Mouse (Mus musculus) embryonic facial prominence, embryonic 12.5 days (tissue): ENCODE measurements around the gene Tdpoz5. TPM values are rescaled to one million over a fixed set of nuclear protein-coding genes. Genes with fewer than 3 reads are reported as not detected.
"Not testable (repeated sequence)": the region's sequence is repeated elsewhere in the genome, so short reads cannot be mapped to it uniquely, and the experiment has no call there.

Experiments used
- ATAC-seq: fragments of 200-750 bp; cut with Nextera tagmentation; 2 replicates; pipeline ENCODE4 v1.8.0; 2017; ENCODE audit not compliant: insufficient number of reproducible peaks, insufficient read depth, low FRiP score, low TSS enrichment
- H3K27ac ChIP-seq: fragments of 300-500 bp; sonication (generic); 2 replicates; pipeline ENCODE4 v1.5.1; 2016; ENCODE audit warnings: mild to moderate bottlenecking
- H3K27me3 ChIP-seq: fragments of 300-500 bp; sonication (generic); 2 replicates; pipeline ENCODE4 v1.6.1; 2016; ENCODE audit warnings: mild to moderate bottlenecking, moderate library complexity
- H3K36me3 ChIP-seq: fragments of 300-500 bp; sonication (generic); 2 replicates; pipeline ENCODE4 v1.6.1; 2016; ENCODE audit warnings: mild to moderate bottlenecking
- H3K4me1 ChIP-seq: fragments of 300-500 bp; sonication (generic); 2 replicates; pipeline ENCODE4 v1.6.1; 2016
- H3K4me2 ChIP-seq: fragments of 300-500 bp; sonication (generic); replicated peaks from 2 replicates; pipeline ENCODE4 v1.6.1; 2016; ENCODE audit warnings: mild to moderate bottlenecking, moderate library complexity
- H3K4me3 ChIP-seq: fragments of 300-500 bp; sonication (generic); 2 replicates; pipeline ENCODE4 v1.5.1; 2016; ENCODE audit warnings: mild to moderate bottlenecking
- H3K9ac ChIP-seq: fragments of 300-500 bp; sonication (generic); 2 replicates; pipeline ENCODE4 v1.6.1; 2016; ENCODE audit warnings: mild to moderate bottlenecking, moderate library complexity
- H3K9me3 ChIP-seq: fragments of 300-500 bp; sonication (generic); 2 replicates; pipeline ENCODE4 v1.6.1; 2016; ENCODE audit warnings: mild to moderate bottlenecking, moderate library complexity
- WGBS: fragments of 180-500 bp; shearing (Covaris S2); methylation state at CpG from one replicate; pipeline ENCODE4 v1.1.7; 2016; 5-methylcytosine and 5-hydroxymethylcytosine counted together
- polyA plus RNA-seq: library from polyadenylated mRNA; unstranded; fragments of >200 nt; fragmentation: Nextera tagmentation; extraction: Ambion mirVana; gene quantifications from 2 replicates; pipeline ENCODE4 v1.2.1, GENCODE M21; 2016

Tdpoz5 gene
- not detected in 2 replicates for polyA plus RNA-seq

DNA sequence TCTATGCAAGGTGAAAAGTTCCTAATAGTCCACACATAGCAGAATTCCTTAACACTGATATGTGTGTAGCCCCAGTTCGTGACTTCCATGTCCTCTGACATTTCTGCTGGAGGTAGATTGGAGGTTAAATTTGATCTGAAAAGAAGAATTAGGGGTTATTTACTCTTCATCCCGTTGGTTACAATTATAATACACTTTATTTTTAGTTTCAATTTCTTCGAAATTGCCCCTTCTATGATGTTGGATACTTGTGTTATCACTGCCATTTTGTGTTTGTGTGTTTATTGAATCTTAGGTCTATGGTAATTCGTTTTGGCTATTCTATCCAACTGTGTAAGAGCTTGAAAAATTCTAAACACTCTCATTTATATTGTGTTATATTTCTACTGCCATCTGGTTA, at the start of gene Tdpoz5:
Tdpoz5 (minus strand) TSS at position 101 of the 400 bp plus-strand sequence.
- 84% methylated on average over 2 of the region's 4 CpGs for WGBS
- H3K4me1 ChIP-seq, H3K4me3 ChIP-seq, H3K9me3 ChIP-seq, H3K27ac ChIP-seq, ATAC-seq, H3K9ac ChIP-seq, H3K4me2 ChIP-seq, H3K27me3 ChIP-seq, H3K36me3 ChIP-seq: not testable (repeated sequence)

DNA sequence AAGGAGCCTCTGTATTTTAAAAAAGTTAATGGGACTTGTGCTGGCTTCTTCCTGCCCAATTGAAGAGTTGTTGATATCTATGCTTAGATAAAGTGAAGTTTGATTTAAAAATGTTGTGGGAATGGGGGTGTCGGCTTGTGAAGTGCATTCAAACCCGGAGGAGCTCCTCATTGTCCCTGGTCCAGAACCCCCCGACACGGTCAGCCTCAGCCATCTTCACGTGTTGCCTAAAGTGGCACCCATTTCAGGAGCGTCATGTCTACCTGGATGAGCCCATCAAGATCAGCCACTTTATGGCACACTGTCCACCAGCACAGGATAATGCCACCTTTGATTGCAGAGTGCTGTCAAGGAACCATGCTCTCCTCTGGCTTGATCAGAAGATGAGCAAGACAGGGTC, 7.8 kb upstream of the Tdpoz5 start:
- H3K27me3 ChIP-seq = not testable (repeated sequence)

DNA sequence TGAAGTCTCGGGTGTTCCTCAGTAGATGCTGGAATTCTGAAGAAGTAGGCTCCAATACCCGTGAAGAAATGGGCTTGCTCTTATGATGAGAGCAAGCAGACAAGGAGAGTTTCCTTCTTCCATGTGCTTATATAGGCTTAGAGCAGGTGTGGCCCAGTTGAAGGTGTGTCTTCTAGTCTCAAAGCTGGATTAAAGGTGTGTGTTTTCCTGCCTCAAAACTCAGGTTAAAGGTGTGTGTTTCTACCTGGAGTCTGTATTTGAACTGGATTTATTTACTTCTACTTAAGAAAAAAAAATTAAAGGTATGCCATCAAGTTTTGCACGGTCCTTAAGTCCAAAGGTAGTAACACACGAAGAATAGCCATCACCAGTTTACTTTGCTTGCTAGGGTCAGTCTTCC, 17.7 kb downstream of the Tdpoz5 start, which contains the start of gene Gm9117:
Gm9117 (minus strand) TSS at position 101 of the 400 bp plus-strand sequence.
- H3K4me1 ChIP-seq, H3K27ac ChIP-seq, H3K27me3 ChIP-seq, H3K36me3 ChIP-seq, H3K9ac ChIP-seq, H3K9me3 ChIP-seq, H3K4me2 ChIP-seq, H3K4me3 ChIP-seq, ATAC-seq: not testable (repeated sequence)
- WGBS = 79% methylated on average over 4 of the region's 4 CpGs

More for the DNA sequence above, 7.8 kb upstream of the Tdpoz5 start:
- H3K9me3 ChIP-seq, H3K4me2 ChIP-seq, H3K36me3 ChIP-seq, H3K4me1 ChIP-seq, H3K4me3 ChIP-seq, H3K9ac ChIP-seq, H3K27ac ChIP-seq, ATAC-seq: not testable (repeated sequence)
- WGBS = 94% methylated on average over 6 of the region's 6 CpGs

DNA sequence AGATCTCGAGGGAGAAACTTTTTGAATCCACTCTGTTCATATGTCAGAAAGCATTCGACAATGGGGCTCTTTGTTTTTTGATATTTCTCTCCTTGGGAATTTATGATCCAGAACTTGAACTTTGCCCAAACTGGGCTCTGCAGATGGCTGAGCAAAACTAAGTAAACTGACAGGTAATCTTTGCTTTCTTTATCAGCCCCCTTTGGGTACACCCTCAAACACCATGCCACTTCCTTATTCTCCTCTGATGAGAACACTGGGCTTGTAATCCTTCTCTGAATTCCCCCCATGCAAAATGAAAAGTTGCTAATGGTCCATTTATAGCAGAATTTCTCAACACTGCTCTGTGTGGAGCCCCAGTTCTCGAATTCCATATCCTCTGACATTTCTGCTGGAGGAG, 22.7 kb downstream of the Tdpoz5 start:
- H3K4me2 ChIP-seq, H3K9me3 ChIP-seq, H3K36me3 ChIP-seq, H3K4me3 ChIP-seq, H3K4me1 ChIP-seq, ATAC-seq, H3K9ac ChIP-seq, H3K27me3 ChIP-seq, H3K27ac ChIP-seq: not testable (repeated sequence)
- 56% methylated on average over 1 of the region's 3 CpGs for WGBS

Other genes starting within 250 kb of the Tdpoz5 start
- gene Gm5773, start 188.3 kb downstream of the Tdpoz5 start, polyA plus RNA-seq = not detected in 2 replicates
- not detected in 2 replicates for gene Tdpoz4, start 164.9 kb downstream of the Tdpoz5 start, polyA plus RNA-seq
- gene Tdpoz3, start 135.3 kb downstream of the Tdpoz5 start, polyA plus RNA-seq = not detected in 2 replicates
- gene Gm9117, start 17.8 kb downstream of the Tdpoz5 start, polyA plus RNA-seq = not detected in 2 replicates
- gene Gm9125, start 93.6 kb upstream of the Tdpoz5 start, polyA plus RNA-seq = not detected in 2 replicates
- not detected in 2 replicates for gene Gm10697, start 111.3 kb upstream of the Tdpoz5 start, polyA plus RNA-seq
- not detected in 2 replicates for gene Gm10696, start 216.9 kb upstream of the Tdpoz5 start, polyA plus RNA-seq
- not detected in 2 replicates for gene Gm5286, start 235.4 kb upstream of the Tdpoz5 start, polyA plus RNA-seq